Mouse (Mus musculus): ENCODE data around the gene Mbtps1. TPM values are rescaled to one million over a fixed set of nuclear protein-coding genes. Genes with fewer than 3 reads are reported as not detected.
A peak's percentile ranks its signal among the peaks of the same experiment; 100 is the strongest.

Mbtps1 gene
- 10 to 100 TPM; 28.6 to 44.1 TPM for polyA plus RNA-seq (2017; shearing (Covaris generic))

GRCm38 (mm10) chr8:119558603-119559401 is at the start of gene Mbtps1:
Gene Mbtps1, minus strand, starts transcription at chr8:119558735.
- peak; percentile 90 for ATAC-seq

DNA sequence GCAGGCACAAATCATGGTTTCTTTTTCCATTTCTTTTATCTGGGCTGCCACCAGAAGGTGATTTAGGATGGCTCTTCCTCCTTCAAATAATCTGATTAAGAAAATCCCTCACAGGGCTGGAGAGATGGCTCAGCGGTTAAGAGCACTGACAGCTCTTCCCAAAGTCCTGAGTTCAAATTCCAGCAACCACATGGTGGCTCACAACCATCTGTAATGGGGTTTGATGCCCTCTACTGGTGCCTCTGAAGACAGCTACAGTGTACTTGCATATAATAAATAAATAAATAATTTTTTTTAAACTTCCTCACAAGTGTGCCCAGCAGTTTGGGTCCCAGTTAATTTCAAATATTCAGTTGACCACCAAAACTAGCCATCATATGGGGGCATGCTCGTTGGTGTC is 47.7 kb upstream of the Mbtps1 start:
- no peak for ATAC-seq

- peak; percentile 99 for ATAC-seq
Measured at GRCm38 (mm10) chr8:119604996-119605395, 46.5 kb upstream of the Mbtps1 start, which contains the start of gene Taf1c. Gene Taf1c, minus strand, starts transcription at chr8:119605222.

DNA sequence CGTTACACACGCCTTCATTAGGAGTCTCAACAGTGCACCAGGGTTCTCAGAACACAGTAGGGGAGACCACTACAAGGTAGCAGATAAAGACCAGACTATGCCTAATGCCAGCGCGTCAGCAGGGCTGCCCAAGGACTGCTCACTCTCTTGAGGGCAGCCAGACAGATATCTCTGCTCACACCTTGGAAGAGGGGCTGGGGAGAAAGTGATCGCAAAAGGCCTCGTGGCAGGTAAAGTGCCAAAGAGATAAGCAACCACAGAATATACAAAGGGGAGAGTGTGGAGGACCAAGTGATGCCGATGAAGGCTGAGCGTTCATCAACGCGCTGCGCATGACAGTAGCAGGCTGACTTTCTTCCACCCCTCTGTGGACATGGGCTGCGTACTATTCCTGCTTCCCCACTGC is 45.9 kb upstream of the Mbtps1 start:
- ATAC-seq = no peak

- ATAC-seq = no peak
Measured at GRCm38 (mm10) chr8:119603771-119604170, 45.2 kb upstream of the Mbtps1 start.

DNA sequence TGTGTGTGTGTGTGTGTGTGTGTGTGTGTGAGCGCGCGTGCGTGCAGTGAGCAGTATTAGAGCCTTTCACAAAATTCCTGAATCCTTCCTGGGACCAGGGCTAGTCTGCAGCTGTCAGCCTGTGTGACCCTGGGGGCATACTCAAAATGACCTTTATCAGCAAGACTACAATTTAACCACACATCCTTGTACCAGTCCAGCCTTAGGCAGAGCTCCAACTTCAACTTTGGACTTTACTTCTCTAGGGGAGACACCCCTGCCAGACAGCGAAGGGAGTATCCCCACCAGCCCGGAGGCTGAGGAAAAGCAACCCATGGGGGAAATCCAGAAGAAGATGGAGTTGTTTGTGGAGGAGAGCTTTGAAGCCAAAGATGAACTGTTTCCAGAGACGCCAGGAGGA is 32.9 kb upstream of the Mbtps1 start:
- ATAC-seq = no peak

GRCm38 (mm10) chr8:119590348-119590747 is 31.8 kb upstream of the Mbtps1 start:
- ATAC-seq = no peak

GRCm38 (mm10) chr8:119588844-119589243 is 30.3 kb upstream of the Mbtps1 start:
- ATAC-seq = no peak

DNA sequence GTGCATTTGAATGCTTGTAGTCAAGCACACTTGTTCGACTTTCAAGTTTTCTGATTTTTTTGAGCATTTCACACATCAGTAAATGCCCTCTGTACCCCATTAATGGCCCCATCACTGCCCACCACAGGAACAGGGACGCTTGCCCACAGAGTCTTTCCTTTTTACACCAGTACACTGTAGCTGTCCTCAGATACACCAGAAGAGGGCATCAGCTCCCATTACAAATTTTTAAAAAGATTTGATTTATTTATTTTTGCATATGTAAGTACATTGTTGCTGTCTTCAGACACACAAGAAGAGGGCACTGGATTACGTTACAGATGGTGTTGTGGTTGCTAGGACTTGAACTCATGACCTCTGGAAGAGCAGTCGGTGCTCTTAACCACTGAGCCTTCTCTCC is 29.8 kb upstream of the Mbtps1 start:
- no peak for ATAC-seq

DNA sequence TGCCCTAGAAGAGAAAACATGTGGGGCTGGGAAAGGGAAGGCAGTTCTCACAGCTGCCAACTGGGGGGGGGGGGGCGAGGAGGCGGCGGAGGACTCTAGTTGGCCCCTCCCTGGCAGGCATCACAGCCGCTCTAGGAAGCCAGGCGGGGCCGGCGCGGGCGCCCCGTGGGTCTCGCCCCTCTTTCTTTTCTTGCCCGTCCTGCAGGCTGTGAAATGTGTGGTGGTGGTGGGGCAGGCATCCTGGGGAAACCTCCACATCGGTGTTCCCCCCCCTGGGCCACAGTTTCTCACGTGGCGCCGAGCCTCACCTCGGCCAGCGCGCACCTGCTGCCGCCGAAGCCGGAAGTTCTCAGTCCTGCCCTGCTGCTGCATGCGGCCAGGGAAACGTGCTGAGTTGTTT is 27.4 kb upstream of the Mbtps1 start:
- peak; percentile 92 for ATAC-seq

DNA sequence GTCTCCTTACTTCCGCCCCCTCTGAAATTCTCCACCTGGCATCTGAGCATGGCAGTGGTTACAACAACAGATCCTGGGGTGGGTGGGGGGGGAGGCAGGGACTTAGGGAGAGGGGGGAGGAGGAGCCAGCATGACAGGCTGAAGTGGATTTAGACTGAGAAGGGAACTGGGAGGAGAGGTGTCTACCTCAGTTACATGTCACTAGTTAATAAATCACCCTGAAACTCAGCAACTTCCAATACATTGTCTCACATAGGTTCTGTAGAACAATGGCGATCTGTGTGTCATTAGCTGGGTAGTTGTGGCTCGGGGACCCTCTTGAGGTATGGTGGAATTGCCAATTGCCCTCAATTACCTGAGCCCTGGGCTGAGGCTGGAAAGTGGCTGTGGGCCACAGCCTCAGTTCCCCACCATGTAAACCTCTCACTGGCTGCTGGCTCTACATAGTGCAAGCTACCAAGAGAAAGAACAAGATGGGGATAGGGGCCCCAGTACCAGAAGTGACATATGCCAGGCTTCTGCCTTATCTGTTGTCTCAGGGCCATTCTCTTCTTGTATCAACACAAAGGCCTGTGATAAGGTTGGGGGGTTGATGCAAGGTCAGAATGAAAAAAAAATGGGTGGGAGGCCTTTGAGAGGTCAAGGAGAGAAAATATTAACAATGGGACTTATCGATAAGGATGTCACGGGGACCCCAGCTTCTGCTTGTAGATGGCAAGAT is 22.1 kb upstream of the Mbtps1 start:
- ATAC-seq = no peak

DNA sequence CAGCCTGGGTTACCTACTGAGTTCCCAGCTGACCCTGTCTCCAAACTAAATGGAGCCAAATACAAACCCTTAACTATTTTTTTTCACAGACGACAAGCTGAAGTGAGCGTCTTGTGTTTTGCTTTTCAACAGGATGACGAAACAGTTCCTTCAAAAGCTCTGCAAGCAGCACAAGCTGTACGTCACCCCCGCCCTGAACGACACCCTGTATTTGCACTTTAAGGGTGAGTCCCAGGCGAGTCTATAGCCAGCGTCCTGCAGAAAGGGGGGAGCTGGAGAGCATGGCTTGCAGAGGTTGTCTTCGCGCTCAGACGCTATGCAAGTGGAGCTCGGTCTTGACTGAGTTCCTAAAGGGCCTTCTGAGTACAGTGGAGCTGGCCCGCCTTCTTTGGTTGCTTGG is 20.6 kb upstream of the Mbtps1 start:
- no peak for ATAC-seq

- ATAC-seq = peak; percentile 3
Measured at GRCm38 (mm10) chr8:119575366-119575726, 16.8 kb upstream of the Mbtps1 start.

DNA sequence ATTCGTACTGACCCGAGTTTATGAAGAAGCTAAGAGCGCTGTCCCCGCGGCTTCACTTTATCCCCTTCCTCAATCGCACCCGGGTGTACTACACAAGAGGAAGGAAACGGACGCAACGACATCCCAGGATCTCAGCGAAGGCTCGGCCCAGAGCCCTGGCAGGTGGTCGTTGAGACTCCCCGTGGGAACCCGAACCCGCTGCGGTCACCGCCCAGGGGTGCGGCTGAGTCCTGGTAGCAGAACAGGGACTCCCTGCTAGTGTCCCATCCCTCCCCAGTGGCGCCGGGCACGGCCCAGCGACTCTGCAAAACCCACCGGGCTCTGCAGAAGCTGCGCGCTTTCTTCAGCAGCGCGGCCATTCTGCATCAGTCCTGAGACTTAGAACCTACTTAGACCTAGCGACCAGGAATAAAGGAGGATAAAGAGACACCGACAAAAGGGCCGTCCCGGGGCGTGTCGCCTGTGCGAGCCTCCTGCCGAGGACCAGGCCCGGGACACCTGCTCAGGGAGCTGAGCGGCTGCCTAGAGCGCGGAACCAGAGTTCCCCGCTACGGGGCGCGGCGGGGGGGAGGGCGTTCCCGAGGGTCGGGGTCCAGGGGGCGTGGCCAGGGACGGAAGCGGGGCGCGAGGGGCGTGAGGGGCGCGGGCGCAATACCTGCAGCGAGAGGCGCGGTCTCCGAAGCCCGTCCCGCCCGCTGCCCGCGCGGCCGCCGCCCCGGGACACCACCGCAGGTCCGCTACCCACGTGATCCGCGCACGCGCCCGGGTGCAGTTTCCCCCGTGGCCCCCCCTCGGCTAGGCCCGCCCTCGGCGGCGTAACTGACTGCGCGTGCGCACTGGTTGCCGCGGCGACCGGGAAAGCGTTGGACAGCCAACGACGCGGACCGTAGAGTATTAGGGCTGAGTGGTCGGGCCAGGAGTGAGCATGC is 16.2 kb upstream of the Mbtps1 start, which contains the start of the genes Hsdl1 and Dnaaf1:
Gene Hsdl1, minus strand, starts transcription at position 747 of the 929 bp plus-strand sequence.
Gene Dnaaf1, plus strand, starts transcription at position 799 of the 929 bp plus-strand sequence.
- ATAC-seq = peak; percentile 56

GRCm38 (mm10) chr8:119572411-119572810 is 13.9 kb upstream of the Mbtps1 start:
- no peak for ATAC-seq

DNA sequence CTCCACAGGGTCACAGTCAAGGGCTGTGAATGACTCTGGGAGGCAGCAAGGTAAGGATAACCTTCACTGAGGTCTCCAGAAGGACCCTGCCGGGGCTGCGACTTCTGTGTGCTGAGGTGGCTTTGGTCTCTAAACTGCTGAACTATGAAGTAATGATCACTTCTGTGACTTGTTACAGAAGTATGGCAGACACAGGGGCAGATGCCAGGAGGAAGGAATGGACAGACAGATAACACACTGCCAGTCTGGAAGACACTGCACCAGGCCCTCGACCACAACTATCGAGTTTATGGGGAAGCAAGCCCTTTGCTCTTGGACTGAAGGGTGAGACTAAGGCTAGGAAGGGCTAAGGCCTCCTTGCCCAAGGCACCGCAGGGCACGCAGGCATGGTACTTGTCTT is 12.6 kb upstream of the Mbtps1 start:
- no peak for ATAC-seq

DNA sequence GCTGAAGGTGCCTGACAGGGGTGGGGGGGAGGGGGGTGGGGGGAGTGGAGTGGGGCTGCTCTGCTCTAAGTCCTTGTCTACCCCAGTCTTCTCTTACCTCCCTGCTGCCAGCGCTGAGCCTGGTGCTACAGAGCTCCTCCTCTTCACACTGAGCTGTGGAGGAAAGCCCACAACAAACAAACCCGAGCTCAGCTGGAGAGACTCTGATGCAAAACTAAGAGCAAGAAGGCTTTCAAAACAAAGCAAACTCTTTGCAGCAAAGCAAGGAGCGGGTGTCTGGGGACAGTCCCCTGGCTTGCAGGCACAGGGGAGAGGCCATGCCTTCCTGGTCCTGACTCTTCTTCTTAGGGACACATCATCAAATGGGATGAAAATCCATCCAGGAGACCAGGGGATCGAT is 11.3 kb upstream of the Mbtps1 start:
- peak; percentile 77 for ATAC-seq

DNA sequence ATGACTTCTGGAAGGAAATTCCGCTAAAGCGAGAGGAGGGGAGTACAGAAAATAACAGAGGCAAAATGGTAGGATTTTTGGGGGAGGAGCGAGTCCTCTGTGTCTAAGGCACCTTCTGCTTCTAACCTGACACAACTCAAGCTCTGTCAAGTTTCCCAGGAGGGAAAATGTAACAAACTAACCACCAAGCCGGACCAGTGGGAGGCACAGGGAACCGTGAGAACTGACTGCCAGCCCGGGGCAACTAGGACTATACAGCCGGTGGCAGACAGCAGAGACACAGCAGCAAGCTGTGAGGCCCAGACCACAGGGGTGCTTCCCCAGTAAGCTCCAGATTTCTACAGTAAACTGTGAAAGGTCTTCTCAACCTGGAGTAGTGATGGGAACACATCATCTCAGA is 10.4 kb upstream of the Mbtps1 start:
- ATAC-seq = peak; percentile 33

GRCm38 (mm10) chr8:119568251-119568650 is 9.7 kb upstream of the Mbtps1 start:
- ATAC-seq = no peak

DNA sequence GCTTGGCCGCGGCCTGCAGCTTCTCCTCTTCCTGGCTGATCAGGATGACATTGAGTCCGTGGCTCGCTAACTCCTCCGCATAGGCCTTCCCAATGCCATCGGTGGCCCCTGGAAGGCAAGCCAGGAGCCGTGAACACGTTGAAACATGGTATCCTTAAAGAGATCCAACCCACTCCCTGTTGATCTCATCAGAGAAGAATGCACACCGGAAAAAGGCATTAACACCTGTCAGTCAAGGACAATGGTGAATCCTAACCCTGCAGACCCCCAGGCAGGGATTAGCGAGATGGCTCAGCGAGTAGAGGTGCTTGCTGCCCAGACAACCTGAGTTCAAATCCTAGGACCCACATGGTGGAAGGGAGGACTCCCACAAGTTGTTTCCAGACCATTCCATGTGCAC is 7.8 kb upstream of the Mbtps1 start:
- no peak for ATAC-seq

DNA sequence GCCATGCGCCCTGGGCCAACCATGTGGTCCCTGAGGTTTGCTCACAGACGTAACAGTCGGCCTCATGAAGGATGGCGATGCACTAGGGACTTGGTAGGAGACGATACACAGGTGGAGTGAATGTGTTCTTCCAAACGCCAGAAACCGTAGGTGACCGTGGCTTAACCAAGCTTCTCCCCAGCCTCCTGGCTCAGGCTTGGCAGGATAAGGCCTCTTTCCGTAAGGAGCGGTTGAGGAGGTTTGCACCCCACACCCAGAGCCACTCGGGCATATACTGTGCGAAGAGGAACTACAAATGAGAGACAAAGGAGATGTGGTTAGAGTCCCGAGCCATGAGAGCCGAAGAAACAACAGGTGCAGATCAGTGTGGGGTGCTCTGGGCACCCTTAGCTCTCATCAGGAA is 5.3 kb upstream of the Mbtps1 start:
- ATAC-seq = no peak

DNA sequence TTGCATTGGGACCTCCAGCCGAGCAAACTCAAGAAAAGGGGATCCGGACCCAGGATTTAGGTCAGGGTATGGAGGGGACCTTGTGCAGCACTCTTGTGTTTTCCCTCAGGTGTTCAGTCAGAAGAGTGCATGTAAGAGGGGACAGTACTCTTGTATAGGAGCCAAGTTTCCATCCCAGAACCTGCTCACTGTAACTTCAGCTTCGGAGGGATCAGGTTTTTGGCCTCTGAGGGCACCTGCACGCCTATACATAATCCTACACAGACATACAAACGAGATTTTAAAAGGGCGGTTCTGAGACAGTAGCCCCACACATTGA is 826 bp upstream of the Mbtps1 start:
- ATAC-seq = no peak
